Mouse (Mus musculus) testis, adult 2 months (tissue): Measurements from ENCODE around the gene Fnbp1.

Experiments
- CTCF ChIP-seq: fragments of 200-500 bp; IDR thresholded peaks from 2 replicates; pipeline ENCODE4 v1.5.1; 2012; ENCODE audit warnings: low read depth, mild to moderate bottlenecking, inconsistent platforms, low read length, moderate library complexity; ENCODE audit not compliant: control insufficient read depth, insufficient read depth, insufficient replicate concordance
- POLR2A ChIP-seq: fragments of 200-500 bp; IDR thresholded peaks from 2 replicates; pipeline ENCODE4 v1.6.1; 2012; ENCODE audit warnings: low read depth, mild to moderate bottlenecking, inconsistent platforms, low read length, moderate library complexity; ENCODE audit not compliant: control insufficient read depth

DNA sequence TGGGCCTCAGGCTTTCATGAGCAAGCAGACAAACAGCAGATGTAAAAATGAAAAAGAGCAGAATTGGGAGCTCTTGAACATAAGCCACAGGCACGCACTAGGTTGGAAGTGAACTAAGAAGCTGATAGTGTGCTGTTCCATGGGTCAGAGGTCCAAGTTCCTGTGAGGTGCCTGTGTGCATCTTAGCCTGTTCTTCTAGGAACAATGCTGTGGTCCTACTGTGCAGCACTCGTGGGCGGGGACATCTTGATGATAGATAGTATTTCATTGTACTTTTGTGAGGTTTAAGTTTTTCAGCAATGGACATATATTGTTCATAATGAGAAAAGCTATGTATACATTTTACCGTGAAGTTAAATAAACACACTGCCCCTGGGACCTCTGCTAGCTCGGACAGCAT lies 134.6 kb downstream of the Fnbp1 start:
- no peak for TF ChIP-seq CTCF
- TF ChIP-seq POLR2A = no peak
